Mouse (Mus musculus): ENCODE data around the gene Capza2. TPM values are rescaled to one million over a fixed set of nuclear protein-coding genes. Genes with fewer than 3 reads are reported as not detected.

The Capza2 gene
- 156 and 163 TPM in 2 replicates for total RNA-seq (2021)
- long read RNA-seq, transcript Capza2-201 (10 exons, 2,537 nt): major isoform, 341 of 356 reads
- long read RNA-seq, partial matches to known transcripts: 2 of 356 reads
- long read RNA-seq, other reads (novel, unspliced or antisense): 8 of 356 reads

GRCm38 (mm10) chr6:17635615-17636284 is at the start of gene Capza2:
Gene Capza2 (plus strand): TSS chr6:17636234.
- no peak for DNase-seq

GRCm38 (mm10) chr6:17589049-17589952 is 46.7 kb upstream of the Capza2 start:
- DNase-seq: peak; percentile 74

- DNase-seq: no peak
These were observed 45.9 kb upstream of the Capza2 start for GRCm38 (mm10) chr6:17589953-17590627.

GRCm38 (mm10) chr6:17593971-17594370 is 42.1 kb upstream of the Capza2 start:
- DNase-seq: no peak

GRCm38 (mm10) chr6:17595712-17596462 is 40.1 kb upstream of the Capza2 start:
- DNase-seq: no peak

- DNase-seq: no peak
These were observed 36.7 kb upstream of the Capza2 start for GRCm38 (mm10) chr6:17599373-17599772.

GRCm38 (mm10) chr6:17601526-17601925 is 34.5 kb upstream of the Capza2 start:
- DNase-seq: no peak

- DNase-seq: no peak
These were observed 29.1 kb upstream of the Capza2 start for GRCm38 (mm10) chr6:17606915-17607314.

GRCm38 (mm10) chr6:17611352-17612010 is 24.6 kb upstream of the Capza2 start:
- no peak for DNase-seq

GRCm38 (mm10) chr6:17612652-17613051 is 23.4 kb upstream of the Capza2 start:
- no peak for DNase-seq

GRCm38 (mm10) chr6:17620823-17621222 is 15.2 kb upstream of the Capza2 start:
- DNase-seq: no peak

GRCm38 (mm10) chr6:17621436-17621835 is 14.6 kb upstream of the Capza2 start:
- no peak for DNase-seq

GRCm38 (mm10) chr6:17628701-17629455 is 7.2 kb upstream of the Capza2 start:
- DNase-seq: no peak

- DNase-seq: no peak
These were observed 6.3 kb upstream of the Capza2 start for GRCm38 (mm10) chr6:17629756-17630155.

- no peak for DNase-seq
These were observed 4.4 kb upstream of the Capza2 start for GRCm38 (mm10) chr6:17631611-17632010.

GRCm38 (mm10) chr6:17633819-17634218 is 2.2 kb upstream of the Capza2 start:
- DNase-seq: no peak

GRCm38 (mm10) chr6:17634992-17635391 is 1.0 kb upstream of the Capza2 start:
- no peak for DNase-seq

- DNase-seq: peak; percentile 98
These were observed 733 bp downstream of the Capza2 start for GRCm38 (mm10) chr6:17636764-17637170.

GRCm38 (mm10) chr6:17637205-17638203 is 1.5 kb downstream of the Capza2 start:
- DNase-seq: peak; percentile 45
